Mouse (Mus musculus): Measurements from ENCODE around the gene Cort.
"Not testable (repeated sequence)": the region's sequence is repeated elsewhere in the genome, so short reads cannot be mapped to it uniquely, and the experiment has no call there.

The Cort gene

DNA sequence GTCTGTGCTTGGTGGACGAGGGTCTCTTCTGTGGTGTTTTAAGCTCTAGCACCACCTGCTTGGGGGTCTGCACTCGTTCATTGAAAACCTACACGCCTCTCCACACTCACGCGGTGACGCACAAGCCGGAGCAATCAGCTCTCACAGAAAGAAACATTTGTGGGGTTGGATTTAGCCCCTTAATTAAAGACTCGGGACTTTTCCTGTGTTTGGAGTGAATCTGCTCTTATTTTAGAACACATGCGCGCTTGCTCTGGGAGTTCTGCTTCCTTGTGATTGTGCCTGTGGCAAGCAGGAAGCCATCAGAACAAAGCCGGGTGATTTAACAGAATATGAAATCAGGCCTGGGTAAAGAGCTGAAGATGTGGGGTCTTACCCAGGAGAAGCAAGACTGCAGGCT lies at the start of gene Cort:
TSS of gene Cort (minus strand) at position 101 of the 400 bp plus-strand sequence.
- DNase-seq (ENCODE audit: low spot score): no peak

- DNase-seq (ENCODE audit: low spot score): no peak
Observed at GRCm38 (mm10) chr4:149173661-149174060, 47.1 kb upstream of the Cort start.

DNA sequence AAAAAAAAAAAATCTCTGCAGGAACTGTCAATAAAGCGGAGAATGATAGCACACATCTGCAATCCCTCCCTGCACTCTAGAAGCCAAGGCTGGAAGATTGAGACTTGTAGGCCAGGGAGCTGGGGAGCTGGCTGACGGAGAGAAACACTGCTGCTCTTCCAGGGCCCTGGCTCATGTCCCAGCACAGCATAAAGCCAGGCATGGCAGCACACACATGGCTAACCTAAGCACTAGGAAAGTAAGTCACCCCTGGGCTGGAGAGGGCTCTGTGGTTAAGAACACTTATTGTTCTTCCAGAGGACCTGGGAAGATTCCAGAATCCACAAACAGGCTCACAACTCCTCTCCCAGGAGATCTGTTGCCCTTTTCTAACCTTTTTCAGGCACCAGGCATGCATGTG lies 46.1 kb upstream of the Cort start:
- peak; percentile 39 for DNase-seq (ENCODE audit: low spot score)

GRCm38 (mm10) chr4:149172083-149172482 lies 45.5 kb upstream of the Cort start:
- DNase-seq (ENCODE audit: low spot score): no peak

DNA sequence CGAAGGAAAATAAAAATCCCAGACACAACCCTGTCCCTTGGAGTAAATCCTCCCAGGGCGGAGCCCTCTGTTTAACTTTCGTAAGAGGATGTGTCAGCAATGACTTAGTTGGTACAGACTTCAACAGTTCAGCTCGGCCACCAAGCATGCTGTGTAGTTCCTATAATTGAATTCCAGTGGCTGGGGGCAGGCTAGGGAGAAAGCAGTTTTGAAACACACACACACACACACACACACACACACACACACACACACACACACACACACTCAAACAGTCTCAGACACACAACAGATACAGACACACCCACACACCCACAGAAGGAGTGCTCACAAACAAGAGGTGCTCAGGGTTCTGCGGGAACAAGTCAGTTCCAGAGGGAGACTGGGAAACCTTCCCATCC lies 45.0 kb upstream of the Cort start:
- no peak for DNase-seq (ENCODE audit: low spot score)

DNA sequence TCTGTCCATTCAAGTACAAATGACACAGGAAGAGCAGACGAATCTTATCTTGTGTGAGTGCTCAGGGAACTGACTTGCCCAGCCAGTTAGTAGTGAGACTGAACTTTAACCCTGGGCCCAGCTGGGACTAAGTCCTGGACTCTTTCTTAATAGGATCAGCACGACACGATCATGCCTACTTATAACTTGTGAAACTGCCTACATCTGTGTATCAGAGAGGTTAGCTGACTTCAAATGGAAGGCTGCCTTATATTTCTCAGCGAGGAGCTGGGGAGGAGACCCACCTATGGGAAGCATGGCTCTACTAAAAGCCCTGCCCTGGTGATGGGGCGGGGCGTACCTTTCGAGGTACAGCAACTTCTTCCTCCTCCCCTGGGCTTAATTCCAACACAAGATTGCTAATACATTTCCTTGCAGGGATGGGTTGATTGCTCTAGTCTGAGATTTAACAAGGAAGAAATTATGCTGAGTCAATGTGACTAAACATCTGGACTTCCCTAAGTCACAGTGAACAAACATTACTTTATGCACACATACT lies 43.9 kb upstream of the Cort start:
- DNase-seq (ENCODE audit: low spot score): no peak

DNA sequence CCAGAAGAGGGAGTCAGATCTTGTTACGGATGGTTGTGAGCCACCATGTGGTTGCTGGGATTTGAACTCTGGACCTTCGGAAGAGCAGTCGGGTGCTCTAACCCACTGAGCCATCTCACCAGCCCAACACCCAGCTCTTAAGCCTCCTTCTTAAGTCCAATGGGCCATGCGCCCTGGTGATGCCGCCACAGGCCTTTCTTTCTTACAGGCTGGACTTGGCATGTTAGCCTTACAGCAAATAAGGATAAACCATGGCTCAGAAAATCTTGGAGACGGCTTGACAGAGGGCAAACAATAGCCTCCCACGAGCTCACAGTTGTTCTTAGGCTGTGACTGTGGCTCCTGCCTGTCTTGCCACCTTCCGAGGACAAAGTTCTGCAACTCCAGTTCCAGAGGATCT lies 43.4 kb upstream of the Cort start:
- not testable (repeated sequence) for DNase-seq (ENCODE audit: low spot score)

DNA sequence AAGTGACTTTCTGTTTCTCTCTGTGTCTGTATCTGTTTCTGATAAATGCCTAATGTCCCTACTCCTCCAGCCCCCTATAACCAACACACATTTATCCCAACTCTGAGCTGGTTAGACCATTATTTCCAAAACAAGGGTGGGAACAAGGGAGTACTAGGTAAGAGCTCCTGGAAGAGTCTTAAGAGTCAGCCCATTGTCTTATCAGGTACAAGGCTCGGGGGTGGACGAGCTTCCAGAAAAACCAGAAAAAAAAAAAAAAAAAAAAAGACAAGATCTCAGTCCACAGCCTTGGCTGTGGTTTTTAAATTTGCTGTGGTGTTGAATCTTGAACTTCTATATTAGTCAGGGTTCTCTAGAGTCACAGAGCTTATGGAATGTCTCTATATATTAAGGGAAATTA lies 41.5 kb upstream of the Cort start:
- DNase-seq (ENCODE audit: low spot score): no peak

GRCm38 (mm10) chr4:149166957-149167611 lies 40.5 kb upstream of the Cort start:
- DNase-seq (ENCODE audit: low spot score): peak; percentile 49

GRCm38 (mm10) chr4:149166215-149166946 lies 39.8 kb upstream of the Cort start, which contains the start of gene Pgd:
TSS of gene Pgd (minus strand) at chr4:149166771.
- peak; percentile 99 for DNase-seq (ENCODE audit: low spot score)

DNA sequence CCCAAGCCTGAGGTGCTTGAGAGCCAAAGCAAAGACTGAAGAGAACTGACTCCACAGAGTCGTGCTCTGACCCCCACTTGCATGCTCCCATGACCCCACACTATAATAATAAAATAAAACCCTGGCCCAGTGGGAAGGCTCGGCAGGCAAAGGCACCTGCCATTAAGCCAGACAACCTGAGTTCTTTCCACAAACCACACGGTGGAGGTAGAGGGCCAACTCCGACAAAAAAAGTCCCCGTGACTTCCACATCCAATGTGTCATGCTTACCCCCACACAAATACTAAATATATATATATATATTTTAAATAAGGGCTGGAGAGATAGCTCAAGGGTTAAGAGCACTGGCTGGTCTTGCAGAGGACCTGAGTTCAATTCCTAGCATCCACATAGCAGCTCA lies 37.6 kb upstream of the Cort start:
- no peak for DNase-seq (ENCODE audit: low spot score)

DNA sequence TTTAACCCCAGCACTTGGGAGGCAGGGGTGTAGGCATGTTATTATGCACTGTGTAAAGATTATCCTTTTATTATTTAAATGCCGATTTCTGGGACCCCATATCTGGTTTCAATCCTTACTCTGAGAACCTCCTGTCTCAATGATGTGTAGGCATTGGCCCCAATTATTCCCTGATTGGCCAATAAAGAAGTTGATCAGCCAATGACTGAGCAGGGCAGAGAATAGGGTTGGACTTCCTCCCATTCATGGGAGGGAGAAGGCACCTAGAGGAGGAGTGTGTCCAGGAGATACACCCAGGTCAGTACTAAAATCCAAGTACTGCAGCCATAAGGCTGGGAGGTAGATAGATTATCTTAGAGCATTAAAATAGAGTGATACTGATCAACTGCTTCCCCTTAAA lies 36.6 kb upstream of the Cort start:
- DNase-seq (ENCODE audit: low spot score): no peak

GRCm38 (mm10) chr4:149161166-149161565 lies 34.6 kb upstream of the Cort start:
- DNase-seq (ENCODE audit: low spot score): no peak

DNA sequence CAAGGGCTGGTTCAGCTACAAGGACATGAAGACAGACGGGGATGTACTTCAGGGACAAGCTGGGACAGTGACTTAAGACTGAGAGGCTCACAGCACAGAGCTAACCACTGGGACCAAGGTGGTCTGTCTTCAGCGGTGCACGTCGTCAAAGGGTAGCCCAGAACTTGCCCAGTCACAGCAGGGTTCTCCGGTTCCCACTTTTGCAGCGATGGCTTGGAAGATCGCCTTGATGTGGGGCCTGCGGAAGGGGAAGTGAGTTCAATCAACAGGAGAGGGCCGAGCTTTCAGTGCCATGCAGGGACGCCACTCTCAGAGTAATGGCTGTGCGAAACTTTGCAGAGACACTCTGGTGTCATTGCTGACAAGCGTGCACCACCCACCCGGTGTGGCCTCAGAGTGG lies 33.3 kb upstream of the Cort start:
- no peak for DNase-seq (ENCODE audit: low spot score)

DNA sequence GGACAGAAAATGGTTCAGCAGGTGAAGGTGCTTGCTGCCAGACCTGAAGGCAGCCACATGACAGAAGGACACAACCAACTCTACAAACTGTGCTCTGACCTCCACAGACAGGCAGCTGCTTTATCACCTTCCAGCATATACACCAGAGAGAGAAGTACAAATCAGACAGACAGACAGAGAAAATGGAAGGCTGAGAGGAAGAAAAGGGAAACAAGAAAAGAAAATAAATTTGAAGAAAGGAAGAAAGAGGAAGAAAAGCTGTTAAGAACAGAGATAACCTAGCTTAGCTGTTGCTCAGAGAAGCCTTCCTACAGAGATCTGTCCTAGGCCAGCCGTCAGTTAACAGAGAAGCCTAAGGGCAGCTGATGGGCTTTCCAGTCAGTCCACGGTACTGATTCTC lies 32.6 kb upstream of the Cort start:
- DNase-seq (ENCODE audit: low spot score): no peak

DNA sequence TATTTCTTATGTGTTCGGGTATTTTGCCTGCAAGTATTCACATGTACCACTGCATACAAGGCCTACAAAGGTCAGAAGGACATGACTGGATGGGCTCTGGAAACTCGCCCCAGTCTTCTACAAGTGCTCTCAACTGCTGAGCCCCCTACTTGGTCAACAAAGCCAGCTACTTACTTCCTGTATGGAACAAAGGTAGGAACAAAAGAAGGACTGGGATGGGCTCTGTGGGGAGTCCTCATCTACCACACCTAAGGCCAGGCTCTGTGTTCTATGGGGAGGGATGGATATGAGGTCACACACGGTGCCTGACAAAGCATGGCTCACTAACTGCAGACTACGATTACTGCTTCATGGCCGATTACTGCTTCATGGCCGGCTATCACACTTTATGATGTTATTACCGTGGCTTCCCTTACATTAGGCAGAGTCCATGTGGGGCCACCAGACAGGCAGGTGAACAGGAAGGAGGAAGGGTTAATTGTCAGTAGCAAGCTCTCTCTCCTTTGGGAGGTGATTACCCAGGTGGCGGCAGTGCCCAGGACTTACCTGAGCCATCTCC lies 30.9 kb upstream of the Cort start:
- no peak for DNase-seq (ENCODE audit: low spot score)

GRCm38 (mm10) chr4:149155711-149156110 lies 29.1 kb upstream of the Cort start:
- no peak for DNase-seq (ENCODE audit: low spot score)

DNA sequence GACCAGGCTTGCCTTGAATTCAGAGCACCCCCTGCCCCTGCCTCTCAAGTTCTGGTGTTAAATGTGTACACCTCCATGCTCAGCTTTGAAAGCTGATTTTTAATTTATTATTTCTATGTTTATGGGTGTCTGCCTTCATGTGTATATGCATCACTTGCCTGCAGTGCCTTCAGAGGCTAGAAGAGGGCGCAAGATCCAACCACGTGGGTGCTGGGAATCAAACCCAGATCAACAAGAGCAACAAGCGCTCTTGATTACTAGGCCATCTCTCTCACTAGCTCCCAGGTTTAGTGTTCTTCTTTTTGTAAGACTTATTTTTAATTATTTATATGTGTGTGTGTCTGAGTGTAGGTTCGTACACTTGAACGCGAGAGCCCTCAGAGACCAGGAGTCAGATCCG lies 28.3 kb upstream of the Cort start:
- no peak for DNase-seq (ENCODE audit: low spot score)

DNA sequence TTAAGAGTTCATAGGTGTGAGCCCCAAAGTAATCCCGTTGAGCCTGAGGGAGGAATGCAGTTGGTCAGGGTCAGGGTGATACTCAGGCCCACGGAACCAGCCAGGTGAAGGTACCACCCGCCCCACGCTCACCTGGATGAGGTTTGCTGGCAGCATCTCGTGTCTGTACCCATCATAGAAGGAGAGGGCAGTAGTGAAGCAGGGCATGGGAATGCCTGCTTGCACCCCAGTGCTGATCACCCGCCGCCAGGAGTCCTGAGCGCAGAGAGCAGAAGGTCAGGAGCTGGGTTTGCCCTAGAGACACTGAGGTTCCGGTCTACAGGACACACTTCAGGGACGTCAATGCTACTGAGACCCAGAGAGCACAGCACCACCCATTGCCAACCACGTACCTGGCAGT lies 24.2 kb upstream of the Cort start:
- no peak for DNase-seq (ENCODE audit: low spot score)

DNA sequence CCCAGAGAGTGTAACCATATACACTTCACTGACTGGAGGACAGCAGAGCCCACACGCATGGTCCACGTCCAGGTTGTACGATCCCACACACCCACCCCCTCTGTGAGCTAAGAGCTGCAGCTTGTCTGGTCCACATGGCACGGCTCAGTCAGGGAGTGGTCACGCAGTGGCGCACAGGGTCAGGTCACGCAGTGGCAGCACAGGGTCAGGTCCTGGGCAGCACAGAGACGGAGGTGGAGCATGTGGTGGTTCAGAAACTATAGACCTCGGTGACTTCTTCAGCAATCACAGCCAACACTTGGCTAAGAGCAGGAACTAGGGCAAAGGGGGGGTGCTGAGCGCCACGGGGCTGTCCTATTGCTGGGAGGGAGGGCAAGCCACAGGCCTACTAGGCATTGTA lies 23.7 kb upstream of the Cort start:
- DNase-seq (ENCODE audit: low spot score): no peak

GRCm38 (mm10) chr4:149149611-149150010 lies 23.0 kb upstream of the Cort start:
- DNase-seq (ENCODE audit: low spot score): no peak

GRCm38 (mm10) chr4:149149196-149149595 lies 22.6 kb upstream of the Cort start:
- DNase-seq (ENCODE audit: low spot score): no peak

GRCm38 (mm10) chr4:149148084-149148483 lies 21.5 kb upstream of the Cort start:
- DNase-seq (ENCODE audit: low spot score): no peak

All from testis, postnatal 14 days (tissue).